Mouse (Mus musculus): Measurements from ENCODE around the gene Apoa5. TPM values are rescaled to one million over a fixed set of nuclear protein-coding genes. Genes with fewer than 3 reads are reported as not detected.

Apoa5 gene
- polyA plus RNA-seq, 1 experiment: not detected

GRCm38 (mm10) chr9:46274494-46274893 is 6.1 kb downstream of the Apoa5 start:
- peaks cover 15% of the 10 kb centered on the region for H3K27me3 ChIP-seq (ENCODE audit: control insufficient read depth, insufficient read depth, insufficient read length)
- H3K79me3 ChIP-seq (ENCODE audit: low read depth): peaks cover 16% of the 10 kb centered on the region
- H3K79me2 ChIP-seq (ENCODE audit: control insufficient read depth, insufficient read depth): peaks cover 42% of the 10 kb centered on the region
- TF ChIP-seq MYOG (IDR thresholded peaks at IDR 0.05; ENCODE audit: control insufficient read depth, extremely low read depth, insufficient read length) (no peak), MAX (IDR thresholded peaks at IDR 0.05) (peak; percentile 58)
- H3ac ChIP-seq (ENCODE audit: control insufficient read depth, insufficient read length, low read depth): no peak overlapping the region
- H3K4me3 ChIP-seq (ENCODE audit: insufficient read depth, poor library complexity, severe bottlenecking): no peak overlapping the region
- peaks cover 47% of the 10 kb centered on the region for H3K36me3 ChIP-seq (ENCODE audit: control insufficient read depth, insufficient read depth)

- H3K79me3 ChIP-seq (ENCODE audit: low read depth): peaks cover 11% of the 10 kb centered on the region
- peak within 1 kb of the TSS; percentile 71 for H3K4me3 ChIP-seq (ENCODE audit: insufficient read depth, poor library complexity, severe bottlenecking)
- peaks cover 49% of the 10 kb centered on the region for H3K36me3 ChIP-seq (ENCODE audit: control insufficient read depth, insufficient read depth)
- TF ChIP-seq USF1 (IDR thresholded peaks at IDR 0.05; ENCODE audit: low read depth): no peak
- peak; percentile 4 for TF ChIP-seq CTCF (IDR thresholded peaks at IDR 0.05; ENCODE audit: control insufficient read depth, insufficient read depth, insufficient read length)
- H3K27me3 ChIP-seq (ENCODE audit: control insufficient read depth, insufficient read depth, insufficient read length): no peaks in the 10 kb centered on the region
- H3K79me2 ChIP-seq (ENCODE audit: control insufficient read depth, insufficient read depth): peaks cover 21% of the 10 kb centered on the region
- peak within 1 kb of the TSS; percentile 97 for H3ac ChIP-seq (ENCODE audit: control insufficient read depth, insufficient read length, low read depth)
These were observed 14.4 kb downstream of the Apoa5 start, which contains the start of gene Bud13 for GRCm38 (mm10) chr9:46282631-46283436. Bud13 (plus strand) TSS chr9:46283008.

GRCm38 (mm10) chr9:46298381-46298780 is 29.9 kb downstream of the Apoa5 start:
- Histone ChIP-seq H3K4me3 (ENCODE audit: insufficient read depth, poor library complexity, severe bottlenecking) (no peak overlapping the region), H3K79me3 (ENCODE audit: low read depth) (no peaks in the 10 kb centered on the region), H3ac (ENCODE audit: control insufficient read depth, insufficient read length, low read depth) (no peak overlapping the region), H3K79me2 (ENCODE audit: control insufficient read depth, insufficient read depth) (no peaks in the 10 kb centered on the region), H3K27me3 (ENCODE audit: control insufficient read depth, insufficient read depth, insufficient read length) (no peaks in the 10 kb centered on the region), H3K36me3 (ENCODE audit: control insufficient read depth, insufficient read depth) (peaks cover 29% of the 10 kb centered on the region)
- TF ChIP-seq FOSL1 (IDR thresholded peaks at IDR 0.05; ENCODE audit: insufficient read depth, low read length, poor library complexity, severe bottlenecking): no peak
- TF ChIP-seq MYOG (IDR thresholded peaks at IDR 0.05; ENCODE audit: control insufficient read depth, extremely low read depth, insufficient read length): no peak
- TF ChIP-seq USF1 (IDR thresholded peaks at IDR 0.05; ENCODE audit: low read depth): no peak
- TF ChIP-seq CEBPB (IDR thresholded peaks at IDR 0.05; ENCODE audit: low read depth): no peak
- TF ChIP-seq MAX (IDR thresholded peaks at IDR 0.05): no peak
- no peak for TF ChIP-seq CTCF (IDR thresholded peaks at IDR 0.05; ENCODE audit: control insufficient read depth, insufficient read depth, insufficient read length)

GRCm38 (mm10) chr9:46302142-46302541 is 33.7 kb downstream of the Apoa5 start:
- Histone ChIP-seq H3K27me3 (ENCODE audit: control insufficient read depth, insufficient read depth, insufficient read length) (peaks cover 8% of the 10 kb centered on the region), H3K36me3 (ENCODE audit: control insufficient read depth, insufficient read depth) (peaks cover 11% of the 10 kb centered on the region), H3K79me3 (ENCODE audit: low read depth) (no peaks in the 10 kb centered on the region), H3ac (ENCODE audit: control insufficient read depth, insufficient read length, low read depth) (no peak overlapping the region), H3K79me2 (ENCODE audit: control insufficient read depth, insufficient read depth) (no peaks in the 10 kb centered on the region), H3K4me3 (ENCODE audit: insufficient read depth, poor library complexity, severe bottlenecking) (no peak overlapping the region)
- peak; percentile 49 for TF ChIP-seq CTCF (IDR thresholded peaks at IDR 0.05; ENCODE audit: control insufficient read depth, insufficient read depth, insufficient read length)
- no peak for TF ChIP-seq MYOG (IDR thresholded peaks at IDR 0.05; ENCODE audit: control insufficient read depth, extremely low read depth, insufficient read length)
- no peak for TF ChIP-seq CEBPB (IDR thresholded peaks at IDR 0.05; ENCODE audit: low read depth)
- TF ChIP-seq MAX (IDR thresholded peaks at IDR 0.05): no peak

DNA sequence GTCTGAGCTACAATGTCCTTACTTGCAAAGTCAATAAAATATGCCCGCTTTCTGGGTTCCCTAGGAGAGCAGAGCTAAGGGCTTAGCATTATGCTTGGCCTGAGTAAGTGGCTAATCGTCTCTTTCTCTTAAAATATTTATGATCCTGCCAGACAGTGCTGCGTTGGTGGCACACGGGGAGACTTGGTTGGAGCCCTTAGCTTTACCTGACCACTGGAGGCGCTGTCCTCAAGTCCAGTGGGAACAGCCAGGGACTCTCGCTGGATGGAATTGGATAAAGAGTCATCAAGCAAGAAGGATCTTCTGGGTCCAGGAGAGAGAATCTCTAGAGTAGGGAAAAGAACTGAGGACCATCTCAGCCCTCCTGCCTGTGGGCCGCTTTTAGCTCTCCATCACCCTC is 40.7 kb downstream of the Apoa5 start:
- TF ChIP-seq CTCF (IDR thresholded peaks at IDR 0.05; ENCODE audit: control insufficient read depth, insufficient read depth, insufficient read length): no peak
- no peak for TF ChIP-seq MYOD1 (IDR thresholded peaks at IDR 0.05; ENCODE audit: control insufficient read depth, insufficient read length, low read depth)
- Histone ChIP-seq H3K27me3 (ENCODE audit: control insufficient read depth, insufficient read depth, insufficient read length) (peaks cover 28% of the 10 kb centered on the region), H3K79me3 (ENCODE audit: low read depth) (no peaks in the 10 kb centered on the region), H3ac (ENCODE audit: control insufficient read depth, insufficient read length, low read depth) (no peak overlapping the region), H3K36me3 (ENCODE audit: control insufficient read depth, insufficient read depth) (no peaks in the 10 kb centered on the region), H3K4me3 (ENCODE audit: insufficient read depth, poor library complexity, severe bottlenecking) (no peak overlapping the region), H3K79me2 (ENCODE audit: control insufficient read depth, insufficient read depth) (no peaks in the 10 kb centered on the region)

- Histone ChIP-seq H3K36me3 (ENCODE audit: control insufficient read depth, insufficient read depth) (no peaks in the 10 kb centered on the region), H3K79me2 (ENCODE audit: control insufficient read depth, insufficient read depth) (no peaks in the 10 kb centered on the region), H3K27me3 (ENCODE audit: control insufficient read depth, insufficient read depth, insufficient read length) (peaks cover 25% of the 10 kb centered on the region), H3K4me3 (ENCODE audit: insufficient read depth, poor library complexity, severe bottlenecking) (no peak overlapping the region), H3K79me3 (ENCODE audit: low read depth) (no peaks in the 10 kb centered on the region), H3ac (ENCODE audit: control insufficient read depth, insufficient read length, low read depth) (no peak overlapping the region)
- TF ChIP-seq FOSL1 (IDR thresholded peaks at IDR 0.05; ENCODE audit: insufficient read depth, low read length, poor library complexity, severe bottlenecking): no peak
- peak; percentile 91 for TF ChIP-seq CTCF (IDR thresholded peaks at IDR 0.05; ENCODE audit: control insufficient read depth, insufficient read depth, insufficient read length)
These were observed 46.1 kb downstream of the Apoa5 start for GRCm38 (mm10) chr9:46314507-46314906.
